Mouse (Mus musculus): Measurements from ENCODE around the gene Fn3krp. TPM values are rescaled to one million over a fixed set of nuclear protein-coding genes. Genes with fewer than 3 reads are reported as not detected.

Gene Fn3krp
- polyA plus RNA-seq, 1 experiment: 24.6 TPM

GRCm38 (mm10) chr11:121421553-121422173 lies 462 bp downstream of the Fn3krp start:
- Histone ChIP-seq H3K4me3 (ENCODE audit: insufficient read depth, low read depth, low read length) (peak overlapping the region; percentile 93), H3K4me1 (ENCODE audit: control insufficient read depth, insufficient read depth, insufficient read length, low read length) (peaks cover 3% of the 10 kb centered on the region; the same call in 1 of the 2 replicates), H3K27ac (replicated peaks; ENCODE audit: low read depth, low read length) (peak overlapping the region; percentile 44; the same call in 1 of the 2 replicates)

- H3K4me1 ChIP-seq (ENCODE audit: control insufficient read depth, insufficient read depth, insufficient read length, low read length): peaks cover 4% of the 10 kb centered on the region
- no peak overlapping the region for H3K27ac ChIP-seq (replicated peaks; ENCODE audit: low read depth, low read length)
- H3K4me3 ChIP-seq (ENCODE audit: insufficient read depth, low read depth, low read length): no peak overlapping the region
Measured at GRCm38 (mm10) chr11:121433397-121433796, 12.2 kb downstream of the Fn3krp start.

DNA sequence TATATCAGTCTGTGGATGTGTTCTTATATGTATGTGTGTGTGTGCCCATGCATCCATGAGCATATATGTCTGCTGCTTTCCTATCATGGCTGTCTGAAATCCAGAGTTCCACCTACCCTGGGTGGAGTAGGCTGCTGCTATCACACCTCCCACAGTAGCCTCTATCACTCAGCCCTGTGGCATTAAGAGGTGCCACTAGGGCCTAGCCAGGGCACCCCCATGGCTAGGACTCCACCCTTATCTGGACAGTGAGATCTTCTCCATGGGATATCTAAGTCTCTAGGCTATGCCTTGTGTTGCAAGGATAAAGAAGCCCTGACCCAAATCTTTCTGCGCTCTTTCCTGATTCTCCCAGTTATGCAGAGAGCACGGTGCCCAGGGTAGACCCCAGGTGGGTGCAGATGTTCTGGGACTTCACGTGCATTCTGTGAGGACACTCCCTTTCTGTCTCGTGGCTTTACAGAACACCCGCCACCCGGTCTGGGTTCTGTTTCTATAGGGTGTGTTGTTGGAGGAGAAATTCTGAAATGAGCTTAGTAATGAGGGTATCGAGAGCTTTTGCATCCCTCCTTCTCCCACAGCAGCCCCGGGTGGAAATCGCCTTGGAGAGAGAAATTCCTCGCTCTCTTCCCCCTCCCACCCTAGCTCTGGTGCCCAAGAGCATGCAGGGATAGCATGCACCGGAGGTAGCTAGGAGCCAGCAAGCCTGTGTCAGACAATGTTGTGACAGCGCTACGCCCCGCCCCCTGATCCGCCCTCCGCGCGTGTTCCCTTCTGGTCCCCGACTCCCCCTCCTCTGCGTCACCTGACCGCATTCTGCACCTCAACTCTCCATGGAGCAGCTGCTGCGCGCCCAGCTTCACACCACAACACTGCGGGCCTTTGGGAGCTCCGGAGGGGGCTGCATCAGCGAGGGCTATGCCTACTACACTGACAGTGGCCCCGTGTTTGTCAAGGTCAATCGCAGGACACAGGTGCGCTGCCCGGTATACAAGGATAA lies 13.3 kb downstream of the Fn3krp start, which contains the start of gene Fn3k:
Fn3k (plus strand) TSS at position 758 of the 1,000 bp plus-strand sequence.
- H3K4me1 ChIP-seq (ENCODE audit: control insufficient read depth, insufficient read depth, insufficient read length, low read length): peaks cover 4% of the 10 kb centered on the region

GRCm38 (mm10) chr11:121437236-121437635 lies 16.0 kb downstream of the Fn3krp start:
- H3K4me3 ChIP-seq (ENCODE audit: insufficient read depth, low read depth, low read length): no peak overlapping the region
- no peak overlapping the region for H3K27ac ChIP-seq (replicated peaks; ENCODE audit: low read depth, low read length)
- H3K4me1 ChIP-seq (ENCODE audit: control insufficient read depth, insufficient read depth, insufficient read length, low read length): peaks cover 4% of the 10 kb centered on the region

More for the DNA sequence above, 13.3 kb downstream of the Fn3krp start, which contains the start of gene Fn3k:
- Histone ChIP-seq H3K4me3 (ENCODE audit: insufficient read depth, low read depth, low read length) (peak within 1 kb of the TSS; percentile 57), H3K27ac (replicated peaks; ENCODE audit: low read depth, low read length) (no peak within 1 kb of the TSS)

DNA sequence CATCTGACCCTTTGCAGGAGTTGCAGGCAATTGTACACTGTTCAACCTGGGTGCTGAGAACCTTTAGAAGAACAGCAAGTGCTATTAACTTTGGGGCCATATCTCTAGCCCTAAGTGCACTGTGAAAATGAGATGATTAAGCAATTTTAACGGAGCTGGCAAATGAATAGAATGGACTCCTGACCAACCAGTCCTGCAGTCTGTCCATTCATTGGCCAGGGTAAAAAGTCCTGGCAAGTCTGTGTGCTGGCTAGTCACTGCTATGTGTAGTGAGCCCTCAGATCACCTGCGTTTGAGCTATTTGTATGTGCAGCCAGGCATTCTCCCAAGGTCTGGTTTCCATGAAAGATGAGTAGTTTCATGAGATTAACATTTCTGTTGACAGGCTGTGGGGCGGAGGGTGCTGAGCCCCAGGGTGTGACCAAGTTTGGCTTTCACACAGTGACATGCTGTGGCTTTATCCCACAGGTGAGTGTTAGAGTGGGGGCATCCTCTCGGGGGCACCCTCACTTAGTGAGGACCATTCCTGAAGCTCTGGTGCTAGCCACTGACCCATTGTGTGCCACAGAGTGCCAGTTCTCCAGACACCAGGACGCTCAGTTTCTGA lies 18.6 kb downstream of the Fn3krp start:
- Histone ChIP-seq H3K27ac (replicated peaks; ENCODE audit: low read depth, low read length) (no peak overlapping the region), H3K4me3 (ENCODE audit: insufficient read depth, low read depth, low read length) (no peak overlapping the region)

DNA sequence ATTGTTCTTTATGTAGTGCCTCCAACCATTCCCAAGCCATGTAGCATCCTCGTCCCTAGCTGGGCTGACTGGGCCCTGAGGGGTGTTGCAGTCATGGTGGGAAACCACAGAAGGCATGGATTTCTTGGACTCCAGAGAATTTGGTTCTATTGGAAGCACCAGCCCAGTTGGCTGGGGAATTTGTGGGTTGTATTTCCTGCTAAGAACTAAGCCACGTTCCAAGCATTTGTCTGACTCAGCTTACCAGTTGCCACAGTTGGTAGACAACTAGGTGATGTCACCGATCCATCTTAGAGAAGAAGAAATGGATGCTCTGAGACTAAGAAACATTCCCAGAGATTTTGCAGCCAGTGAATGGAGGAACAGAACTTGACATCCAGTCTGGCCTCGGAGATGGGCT lies 20.5 kb downstream of the Fn3krp start:
- no peak overlapping the region for H3K27ac ChIP-seq (replicated peaks; ENCODE audit: low read depth, low read length)
- no peaks in the 10 kb centered on the region for H3K4me1 ChIP-seq (ENCODE audit: control insufficient read depth, insufficient read depth, insufficient read length, low read length)
- H3K4me3 ChIP-seq (ENCODE audit: insufficient read depth, low read depth, low read length): no peak overlapping the region

More for the DNA sequence above, 18.6 kb downstream of the Fn3krp start:
- no peaks in the 10 kb centered on the region for H3K4me1 ChIP-seq (ENCODE audit: control insufficient read depth, insufficient read depth, insufficient read length, low read length)

DNA sequence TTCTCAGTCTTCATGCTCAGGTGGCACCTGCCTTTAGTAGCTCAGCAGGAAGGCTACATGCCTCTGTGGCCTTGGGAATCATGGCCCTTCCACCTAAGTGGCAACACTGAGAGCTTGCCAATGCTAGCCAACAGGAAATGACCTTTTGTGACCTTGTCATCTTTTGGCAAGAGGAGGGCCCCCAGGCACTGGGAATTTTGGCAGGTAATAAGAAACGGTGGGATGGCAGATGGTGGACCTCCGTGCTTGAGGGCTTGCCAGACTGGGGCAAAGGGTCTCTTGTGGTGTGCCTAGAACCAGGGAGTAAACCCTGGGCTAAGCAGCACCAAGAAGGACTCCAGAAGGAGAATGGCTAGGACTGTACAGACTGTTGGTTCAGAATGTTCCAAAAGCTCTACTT lies 20.9 kb downstream of the Fn3krp start:
- H3K4me3 ChIP-seq (ENCODE audit: insufficient read depth, low read depth, low read length): no peak overlapping the region
- H3K27ac ChIP-seq (replicated peaks; ENCODE audit: low read depth, low read length): no peak overlapping the region
- no peaks in the 10 kb centered on the region for H3K4me1 ChIP-seq (ENCODE audit: control insufficient read depth, insufficient read depth, insufficient read length, low read length)

DNA sequence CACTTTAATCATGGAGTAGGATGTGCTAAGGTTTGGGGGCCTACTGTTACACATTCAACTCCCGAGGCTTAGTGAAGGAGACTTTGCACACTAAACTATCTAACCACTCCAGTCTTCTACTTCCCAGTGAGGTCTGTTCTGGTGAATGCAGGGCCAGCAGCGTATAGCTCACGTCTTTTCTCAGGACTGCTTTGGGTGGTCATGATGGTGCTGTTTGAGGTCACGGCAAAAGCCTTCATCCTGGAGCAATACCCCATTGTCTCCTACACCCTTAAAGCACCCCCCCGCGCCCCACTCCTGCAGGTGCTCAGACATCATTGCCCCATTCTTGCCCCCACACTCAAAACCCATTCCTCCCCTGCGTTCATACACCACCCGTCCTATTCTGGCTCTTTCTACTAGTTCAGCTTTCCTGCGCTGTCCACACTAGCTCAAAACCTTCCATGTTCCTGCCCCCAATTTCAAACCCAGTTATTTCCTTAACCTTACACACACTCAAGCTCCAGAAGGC lies 30.1 kb downstream of the Fn3krp start:
- Histone ChIP-seq H3K4me3 (ENCODE audit: insufficient read depth, low read depth, low read length) (peak overlapping the region; percentile 87), H3K27ac (replicated peaks; ENCODE audit: low read depth, low read length) (no peak overlapping the region)

GRCm38 (mm10) chr11:121451753-121452635 lies 30.8 kb downstream of the Fn3krp start, which contains the start of gene Tbcd:
Gene Tbcd, plus strand, starts transcription at chr11:121451949.
- Histone ChIP-seq H3K4me3 (ENCODE audit: insufficient read depth, low read depth, low read length) (peak within 1 kb of the TSS; percentile 87), H3K27ac (replicated peaks; ENCODE audit: low read depth, low read length) (no peak within 1 kb of the TSS), H3K4me1 (ENCODE audit: control insufficient read depth, insufficient read depth, insufficient read length, low read length) (peaks cover 7% of the 10 kb centered on the region)

More for the DNA sequence above, 30.1 kb downstream of the Fn3krp start:
- peaks cover 7% of the 10 kb centered on the region for H3K4me1 ChIP-seq (ENCODE audit: control insufficient read depth, insufficient read depth, insufficient read length, low read length)

DNA sequence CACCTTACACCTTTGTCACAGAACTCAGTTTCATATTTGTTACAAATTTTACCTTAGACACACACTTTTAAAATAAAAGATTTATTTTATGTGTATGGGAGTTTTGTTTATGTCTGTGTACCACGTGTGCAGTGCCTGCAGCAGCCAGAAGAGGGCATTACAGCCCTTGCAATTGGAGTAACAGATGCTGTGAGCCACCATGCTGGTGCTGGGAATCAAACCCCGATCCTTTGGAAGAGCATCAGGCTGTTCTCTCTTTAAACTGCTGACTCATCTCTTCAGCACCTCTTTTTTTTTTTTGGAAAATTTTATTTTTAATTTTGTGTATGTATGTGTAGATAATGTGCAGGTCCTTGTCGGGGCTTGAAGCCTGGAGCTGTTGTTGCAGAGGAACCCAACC lies 36.7 kb downstream of the Fn3krp start:
- H3K4me1 ChIP-seq (ENCODE audit: control insufficient read depth, insufficient read depth, insufficient read length, low read length): 0 out of 2 replicates have a peak, but pooled peaks cover 4% of the 10 kb centered on the region
- no peak overlapping the region for H3K27ac ChIP-seq (replicated peaks; ENCODE audit: low read depth, low read length)
- no peak overlapping the region for H3K4me3 ChIP-seq (ENCODE audit: insufficient read depth, low read depth, low read length)

DNA sequence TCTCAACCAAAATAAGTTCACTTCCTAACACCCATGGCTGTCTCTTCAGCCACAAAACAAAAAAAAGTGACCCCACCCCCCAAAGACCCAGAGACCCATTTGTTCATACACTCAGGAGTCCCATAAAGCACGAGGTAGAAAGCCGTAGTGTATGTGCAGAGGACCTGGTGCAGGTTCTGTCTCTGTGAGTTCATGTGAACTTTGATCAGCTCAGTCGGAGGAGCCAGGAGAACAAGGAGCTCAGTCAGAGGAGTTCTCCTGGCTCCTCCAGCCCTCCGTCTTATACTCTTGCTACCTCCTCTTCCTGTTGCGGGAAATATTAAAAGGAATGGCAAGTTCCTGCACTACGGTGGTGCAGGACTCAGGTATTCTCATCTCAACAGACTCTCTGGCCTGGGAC lies 46.2 kb downstream of the Fn3krp start:
- Histone ChIP-seq H3K27ac (replicated peaks; ENCODE audit: low read depth, low read length) (no peak overlapping the region), H3K4me3 (ENCODE audit: insufficient read depth, low read depth, low read length) (no peak overlapping the region), H3K4me1 (ENCODE audit: control insufficient read depth, insufficient read depth, insufficient read length, low read length) (no peaks in the 10 kb centered on the region)

GRCm38 (mm10) chr11:121474831-121475230 lies 53.6 kb downstream of the Fn3krp start:
- Histone ChIP-seq H3K27ac (replicated peaks; ENCODE audit: low read depth, low read length) (no peak overlapping the region), H3K4me3 (ENCODE audit: insufficient read depth, low read depth, low read length) (no peak overlapping the region), H3K4me1 (ENCODE audit: control insufficient read depth, insufficient read depth, insufficient read length, low read length) (no peaks in the 10 kb centered on the region)

GRCm38 (mm10) chr11:121475699-121476415 lies 54.7 kb downstream of the Fn3krp start:
- Histone ChIP-seq H3K4me1 (ENCODE audit: control insufficient read depth, insufficient read depth, insufficient read length, low read length) (no peaks in the 10 kb centered on the region), H3K4me3 (ENCODE audit: insufficient read depth, low read depth, low read length) (no peak overlapping the region), H3K27ac (replicated peaks; ENCODE audit: low read depth, low read length) (no peak overlapping the region)

All from brown adipose tissue, adult 24 weeks (tissue).